Mouse (Mus musculus): ENCODE results near the gene Ccsap.

Ccsap gene

GRCm38 (mm10) chr8:123880271-123880670 lies 20.3 kb upstream of the Ccsap start:
- peak; percentile 92 for DNase-seq (ENCODE audit: low read depth, low spot score)

DNA sequence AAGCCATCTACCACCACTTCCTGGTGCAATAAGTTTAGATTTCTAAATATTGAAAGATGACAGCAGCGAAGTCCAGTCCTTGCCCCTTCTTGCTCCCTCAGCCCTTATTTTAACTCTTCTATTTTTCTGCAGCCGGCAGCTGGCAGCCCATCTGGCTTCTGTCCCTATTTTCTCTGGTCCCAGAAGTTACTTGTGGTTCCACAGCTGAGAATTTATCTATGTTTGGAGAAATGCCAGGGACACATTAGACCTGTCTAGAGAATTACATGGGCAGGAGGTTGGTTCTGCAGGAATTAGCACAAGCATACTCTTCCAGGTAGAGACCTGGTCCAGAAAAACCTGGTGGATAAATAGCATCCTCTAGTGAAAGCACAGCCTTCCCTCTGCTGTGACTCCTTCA lies 17.9 kb upstream of the Ccsap start:
- DNase-seq (ENCODE audit: low read depth, low spot score): peak; percentile 69

DNA sequence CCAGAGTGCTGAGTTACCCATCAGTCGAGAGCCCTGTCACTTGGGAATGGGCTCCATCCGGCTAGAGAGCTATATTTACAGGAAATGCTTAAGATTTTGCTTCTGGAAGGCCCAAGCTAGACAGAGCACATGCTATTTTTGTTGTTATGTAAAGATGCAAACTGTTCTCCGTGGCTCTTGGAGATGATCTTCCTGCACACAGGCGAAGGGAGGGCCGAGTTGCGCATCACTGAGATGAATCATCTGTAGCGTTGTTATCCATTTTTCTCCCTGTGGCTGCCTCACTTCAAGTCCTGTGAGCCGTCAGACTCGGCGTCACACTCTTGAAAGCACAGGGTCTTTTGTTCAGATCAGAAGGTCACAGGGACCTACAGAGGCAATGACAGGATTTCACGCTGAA lies 14.3 kb upstream of the Ccsap start:
- DNase-seq (ENCODE audit: low read depth, low spot score): peak; percentile 87

DNA sequence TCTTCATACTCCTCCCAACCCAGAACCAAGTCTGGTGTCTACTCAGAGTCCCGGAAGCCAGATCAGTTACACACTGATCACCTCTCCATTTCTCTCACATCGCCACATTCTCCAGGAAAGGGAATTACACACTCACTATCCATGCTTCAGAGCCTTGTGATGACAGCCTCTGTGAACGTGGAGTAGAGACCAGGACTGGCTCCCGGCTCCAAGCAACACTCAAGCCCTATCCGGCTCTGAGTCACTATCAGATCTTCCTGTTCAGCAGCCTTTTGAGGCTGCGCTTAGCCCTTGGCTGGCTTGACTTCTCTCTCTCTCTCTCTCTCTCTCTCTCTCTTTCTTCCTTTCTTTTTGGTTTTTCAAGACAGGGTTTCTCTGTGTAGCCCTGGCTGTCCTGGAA lies 13.4 kb upstream of the Ccsap start:
- peak; percentile 41 for DNase-seq (ENCODE audit: low read depth, low spot score)

DNA sequence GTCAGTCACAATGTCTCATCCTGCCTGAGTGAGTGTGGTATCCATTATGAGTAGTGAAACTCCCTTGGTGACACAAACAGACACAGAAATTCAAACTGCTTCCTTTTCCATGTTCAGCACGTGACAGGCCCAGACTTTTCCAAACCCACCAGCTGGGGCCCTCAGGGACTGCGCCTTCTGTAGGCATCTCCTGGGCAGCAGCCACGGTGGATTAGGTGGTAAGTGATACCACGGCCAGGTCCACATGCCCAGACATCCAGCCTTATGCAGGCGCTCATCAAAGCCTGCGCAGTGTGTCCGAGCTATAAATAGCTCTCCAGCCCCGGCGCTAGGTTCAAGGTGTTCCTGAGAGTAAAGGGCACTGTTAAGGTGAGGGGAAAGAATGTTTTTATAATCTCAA lies 12.0 kb upstream of the Ccsap start:
- no peak for DNase-seq (ENCODE audit: low read depth, low spot score)

GRCm38 (mm10) chr8:123866971-123867370 lies 7.0 kb upstream of the Ccsap start:
- DNase-seq (ENCODE audit: low read depth, low spot score): peak; percentile 84

GRCm38 (mm10) chr8:123865786-123866185 lies 5.8 kb upstream of the Ccsap start:
- DNase-seq (ENCODE audit: low read depth, low spot score): no peak

DNA sequence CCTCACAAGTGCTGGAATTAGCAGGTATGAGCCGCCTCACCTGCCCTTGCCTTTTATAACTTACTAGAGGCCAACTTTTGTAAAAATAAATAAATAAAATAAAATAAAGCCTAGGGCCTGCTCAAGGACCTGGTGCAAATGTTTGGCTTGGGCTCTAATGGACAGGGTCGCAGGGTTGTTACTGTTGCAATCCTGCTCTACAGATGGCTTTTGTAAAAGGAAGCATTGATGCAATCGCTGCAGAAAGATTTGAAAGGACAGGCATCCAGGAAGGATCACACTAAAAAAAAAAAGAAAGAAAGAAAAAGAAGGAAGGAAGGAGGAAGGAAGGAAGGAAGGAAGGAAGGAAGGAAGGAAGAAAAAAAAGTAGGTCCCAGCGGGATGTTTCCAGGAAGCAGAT lies 377 bp upstream of the Ccsap start:
- DNase-seq (ENCODE audit: low read depth, low spot score): no peak

- DNase-seq (ENCODE audit: low read depth, low spot score): peak; percentile 98
These were observed 915 bp downstream of the Ccsap start for GRCm38 (mm10) chr8:123858941-123859647.

GRCm38 (mm10) chr8:123858574-123858940 lies 1.5 kb downstream of the Ccsap start:
- DNase-seq (ENCODE audit: low read depth, low spot score): peak; percentile 68

- peak; percentile 62 for DNase-seq (ENCODE audit: low read depth, low spot score)
These were observed 2.6 kb downstream of the Ccsap start for GRCm38 (mm10) chr8:123857361-123857760.

- DNase-seq (ENCODE audit: low read depth, low spot score): no peak
These were observed 5.1 kb downstream of the Ccsap start for GRCm38 (mm10) chr8:123854733-123855475.

- DNase-seq (ENCODE audit: low read depth, low spot score): no peak
These were observed 5.8 kb downstream of the Ccsap start for GRCm38 (mm10) chr8:123854252-123854651.

- peak; percentile 72 for DNase-seq (ENCODE audit: low read depth, low spot score)
These were observed 8.4 kb downstream of the Ccsap start for GRCm38 (mm10) chr8:123851590-123851989.

DNA sequence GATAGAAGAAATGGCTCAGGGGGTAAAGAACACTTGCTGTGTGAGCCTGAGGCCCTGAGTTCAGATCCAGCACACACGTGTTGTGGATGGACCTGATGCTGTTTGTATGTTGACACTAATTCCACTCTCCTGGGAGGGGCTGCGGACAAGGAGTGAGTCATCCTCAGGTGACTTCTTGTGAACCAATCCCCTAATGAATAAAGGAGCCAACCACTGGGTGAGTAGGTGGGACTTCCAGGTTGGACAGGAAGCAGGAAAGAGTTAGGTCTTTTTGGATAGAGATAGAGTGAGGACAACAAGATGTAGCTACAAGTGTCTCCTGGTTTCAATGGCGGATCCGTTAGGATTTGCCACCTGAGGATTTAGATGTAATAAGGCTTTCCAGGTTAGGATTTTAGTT lies 10.7 kb downstream of the Ccsap start:
- DNase-seq (ENCODE audit: low read depth, low spot score): no peak

GRCm38 (mm10) chr8:123847546-123847945 lies 12.5 kb downstream of the Ccsap start:
- peak; percentile 80 for DNase-seq (ENCODE audit: low read depth, low spot score)

DNA sequence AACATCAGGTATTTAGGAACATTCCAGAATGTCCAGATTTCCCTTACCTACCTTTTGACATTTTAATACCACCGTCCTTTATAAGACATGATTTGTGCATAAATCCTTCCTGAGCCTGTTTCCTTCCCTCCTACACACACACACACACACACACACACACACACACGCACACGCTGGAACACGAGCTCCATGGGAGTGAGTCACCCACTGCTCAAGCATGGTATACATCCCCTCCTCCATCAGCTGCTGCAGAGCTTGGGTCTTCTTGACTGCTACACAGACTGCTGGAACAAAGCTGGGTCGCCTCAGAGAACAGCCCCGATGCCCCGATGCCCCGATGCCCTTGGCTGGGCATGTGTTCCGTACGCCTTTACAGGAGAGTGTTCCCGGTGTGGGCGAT lies 13.5 kb downstream of the Ccsap start:
- DNase-seq (ENCODE audit: low read depth, low spot score): peak; percentile 93

GRCm38 (mm10) chr8:123845991-123846390 lies 14.0 kb downstream of the Ccsap start:
- peak; percentile 75 for DNase-seq (ENCODE audit: low read depth, low spot score)

DNA sequence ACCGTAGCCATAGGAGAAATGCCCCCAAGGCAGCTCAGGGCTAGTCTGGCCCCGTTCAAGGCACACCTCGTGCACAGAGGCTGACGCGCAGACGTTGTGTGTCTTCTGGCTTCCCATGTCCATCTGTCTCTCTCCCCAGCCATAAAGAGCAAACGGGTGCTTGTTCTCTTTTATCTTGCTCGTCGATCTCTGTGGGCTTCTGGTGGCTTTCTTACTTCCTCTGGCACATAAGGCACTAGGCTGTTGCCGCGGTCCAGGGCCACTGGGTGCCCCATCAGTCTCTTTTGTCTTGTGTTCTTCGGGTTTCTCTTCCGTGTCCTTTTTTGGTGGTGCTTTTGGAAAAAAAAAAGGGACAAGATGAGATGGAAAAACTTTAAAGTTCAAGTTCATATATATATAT lies 14.9 kb downstream of the Ccsap start:
- no peak for DNase-seq (ENCODE audit: low read depth, low spot score)

DNA sequence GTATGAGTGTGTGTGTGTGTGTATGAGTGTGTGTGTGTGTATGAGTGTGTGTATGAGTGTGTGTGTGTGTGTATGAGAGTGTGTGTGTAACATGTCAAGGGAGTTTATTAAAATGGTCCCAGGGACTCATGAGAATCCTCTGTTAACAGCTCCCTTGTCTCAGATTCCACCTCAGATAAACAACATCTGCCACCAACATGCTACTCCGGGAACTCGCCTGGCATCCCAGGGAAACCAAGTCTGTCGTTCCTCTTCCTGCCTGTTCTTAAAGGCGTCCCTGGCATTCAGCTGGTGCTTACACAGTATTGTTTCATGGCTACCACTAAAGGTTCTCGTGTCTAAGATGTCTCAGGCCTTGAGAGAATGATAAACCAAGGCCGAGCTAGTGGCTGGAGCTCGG lies 15.7 kb downstream of the Ccsap start:
- peak; percentile 54 for DNase-seq (ENCODE audit: low read depth, low spot score)

DNA sequence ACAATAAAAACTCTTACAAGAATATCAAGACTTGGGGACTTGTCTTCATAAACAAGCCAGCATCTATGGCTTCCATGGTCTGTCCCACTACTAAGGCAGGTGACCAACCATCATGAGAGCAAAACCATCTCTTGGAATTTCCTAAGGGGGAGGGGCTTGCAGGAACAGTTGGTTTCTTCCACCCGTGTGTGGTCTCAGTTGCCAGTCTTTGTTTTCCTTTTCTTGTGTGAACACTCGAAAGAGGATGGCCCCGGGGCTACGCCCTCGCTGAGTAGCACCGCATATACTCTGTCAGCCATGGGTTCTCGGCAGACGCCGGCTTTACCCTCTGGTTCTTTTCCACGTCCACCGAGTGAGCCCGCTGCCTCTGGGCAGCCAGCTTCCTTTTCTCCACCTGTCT lies 17.9 kb downstream of the Ccsap start:
- DNase-seq (ENCODE audit: low read depth, low spot score): no peak

- DNase-seq (ENCODE audit: low read depth, low spot score): peak; percentile 93
These were observed 19.2 kb downstream of the Ccsap start for GRCm38 (mm10) chr8:123840578-123841345.

GRCm38 (mm10) chr8:123838496-123838895 lies 21.5 kb downstream of the Ccsap start:
- DNase-seq (ENCODE audit: low read depth, low spot score): no peak
